Mouse (Mus musculus): Measurements from ENCODE around the gene Usp32. TPM values are rescaled to one million over a fixed set of nuclear protein-coding genes. Genes with fewer than 3 reads are reported as not detected.

Gene Usp32
- polyA plus RNA-seq, 1 experiment from 2014 or later, result 4.6 TPM

- Histone ChIP-seq H3K4me2 (ENCODE audit: low read depth, low read length) (no peak overlapping the region), H3K27ac (ENCODE audit: low read length) (no peak overlapping the region), H3K4me1 (ENCODE audit: control insufficient read depth, insufficient read depth, low read length) (peaks cover under 1% of the 10 kb centered on the region), H3K27me3 (ENCODE audit: control insufficient read depth, insufficient read depth, low read length) (no peaks in the 10 kb centered on the region), H3K36me3 (ENCODE audit: control insufficient read depth, insufficient read depth) (no peaks in the 10 kb centered on the region), H3K9me3 (replicated peaks; ENCODE audit: control insufficient read depth, low read length) (no peaks in the 10 kb centered on the region), H3K4me3 (ENCODE audit: low read length) (no peak overlapping the region), H3K9ac (ENCODE audit: low read length) (no peak overlapping the region)
- WGBS, result 78% methylated on average over 2 of the region's 2 CpGs
- no peak for ATAC-seq (replicated peaks; ENCODE audit: extremely low read depth, insufficient read depth, low FRiP score)
These were observed 8.4 kb downstream of the Usp32 start for GRCm38 (mm10) chr11:85131542-85131941.

DNA sequence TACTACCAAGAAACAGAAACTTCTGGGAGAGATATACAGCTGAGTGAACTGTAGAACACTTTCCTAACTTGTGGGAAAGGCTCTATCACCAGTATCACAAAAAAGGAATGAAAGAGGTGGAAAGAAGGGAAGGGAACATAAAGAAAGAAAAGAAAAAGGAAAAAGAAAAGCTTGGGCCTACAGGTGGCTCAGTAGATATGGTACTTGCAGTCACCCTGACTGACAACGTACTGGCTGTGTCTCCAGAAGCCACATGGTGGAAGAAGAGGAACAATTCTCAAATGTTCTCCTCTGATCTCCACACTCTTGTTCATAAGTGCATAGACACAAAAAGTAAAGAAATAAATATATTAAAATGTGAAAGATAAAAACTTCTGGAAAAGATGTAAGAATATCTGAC, 11.1 kb downstream of the Usp32 start:
- no peak overlapping the region for H3K9ac ChIP-seq (ENCODE audit: low read length)
- H3K9me3 ChIP-seq (replicated peaks; ENCODE audit: control insufficient read depth, low read length), result no peaks in the 10 kb centered on the region
- no peak overlapping the region for H3K4me2 ChIP-seq (ENCODE audit: low read depth, low read length)
- no peak for ATAC-seq (replicated peaks; ENCODE audit: extremely low read depth, insufficient read depth, low FRiP score)
- H3K4me1 ChIP-seq (ENCODE audit: control insufficient read depth, insufficient read depth, low read length), result peaks cover 4% of the 10 kb centered on the region
- no peak overlapping the region for H3K4me3 ChIP-seq (ENCODE audit: low read length)
- no peaks in the 10 kb centered on the region for H3K36me3 ChIP-seq (ENCODE audit: control insufficient read depth, insufficient read depth)
- 83% methylated on average over 1 of the region's 1 CpGs for WGBS
- no peaks in the 10 kb centered on the region for H3K27me3 ChIP-seq (ENCODE audit: control insufficient read depth, insufficient read depth, low read length)
- H3K27ac ChIP-seq (ENCODE audit: low read length), result no peak overlapping the region

GRCm38 (mm10) chr11:85126257-85127102, 13.5 kb downstream of the Usp32 start:
- no peak overlapping the region for H3K9ac ChIP-seq (ENCODE audit: low read length)
- peaks cover 4% of the 10 kb centered on the region for H3K4me1 ChIP-seq (ENCODE audit: control insufficient read depth, insufficient read depth, low read length)
- no peaks in the 10 kb centered on the region for H3K9me3 ChIP-seq (replicated peaks; ENCODE audit: control insufficient read depth, low read length)
- no peaks in the 10 kb centered on the region for H3K36me3 ChIP-seq (ENCODE audit: control insufficient read depth, insufficient read depth)
- H3K4me2 ChIP-seq (ENCODE audit: low read depth, low read length), result no peak overlapping the region
- no peak overlapping the region for H3K27ac ChIP-seq (ENCODE audit: low read length)
- no peak for ATAC-seq (replicated peaks; ENCODE audit: extremely low read depth, insufficient read depth, low FRiP score)
- H3K27me3 ChIP-seq (ENCODE audit: control insufficient read depth, insufficient read depth, low read length), result no peaks in the 10 kb centered on the region
- H3K4me3 ChIP-seq (ENCODE audit: low read length), result no peak overlapping the region
- WGBS, result 48% methylated on average over 2 of the region's 2 CpGs

- Histone ChIP-seq H3K4me2 (ENCODE audit: low read depth, low read length) (no peak overlapping the region), H3K27ac (ENCODE audit: low read length) (no peak overlapping the region), H3K27me3 (ENCODE audit: control insufficient read depth, insufficient read depth, low read length) (no peaks in the 10 kb centered on the region), H3K4me1 (ENCODE audit: control insufficient read depth, insufficient read depth, low read length) (peaks cover 4% of the 10 kb centered on the region), H3K4me3 (ENCODE audit: low read length) (no peak overlapping the region), H3K9ac (ENCODE audit: low read length) (no peak overlapping the region), H3K9me3 (replicated peaks; ENCODE audit: control insufficient read depth, low read length) (no peaks in the 10 kb centered on the region), H3K36me3 (ENCODE audit: control insufficient read depth, insufficient read depth) (no peaks in the 10 kb centered on the region)
- no peak for ATAC-seq (replicated peaks; ENCODE audit: extremely low read depth, insufficient read depth, low FRiP score)
- 82% methylated on average over 3 of the region's 3 CpGs for WGBS
These were observed 16.5 kb downstream of the Usp32 start for GRCm38 (mm10) chr11:85123267-85123992.

- Histone ChIP-seq H3K4me3 (ENCODE audit: low read length) (no peak overlapping the region), H3K9me3 (replicated peaks; ENCODE audit: control insufficient read depth, low read length) (no peaks in the 10 kb centered on the region), H3K9ac (ENCODE audit: low read length) (no peak overlapping the region), H3K36me3 (ENCODE audit: control insufficient read depth, insufficient read depth) (no peaks in the 10 kb centered on the region), H3K27ac (ENCODE audit: low read length) (no peak overlapping the region), H3K4me2 (ENCODE audit: low read depth, low read length) (no peak overlapping the region), H3K4me1 (ENCODE audit: control insufficient read depth, insufficient read depth, low read length) (peaks cover 4% of the 10 kb centered on the region), H3K27me3 (ENCODE audit: control insufficient read depth, insufficient read depth, low read length) (no peaks in the 10 kb centered on the region)
- WGBS, result 78% methylated on average over 1 of the region's 1 CpGs
- no peak for ATAC-seq (replicated peaks; ENCODE audit: extremely low read depth, insufficient read depth, low FRiP score)
These were observed 17.9 kb downstream of the Usp32 start for GRCm38 (mm10) chr11:85122073-85122472.

DNA sequence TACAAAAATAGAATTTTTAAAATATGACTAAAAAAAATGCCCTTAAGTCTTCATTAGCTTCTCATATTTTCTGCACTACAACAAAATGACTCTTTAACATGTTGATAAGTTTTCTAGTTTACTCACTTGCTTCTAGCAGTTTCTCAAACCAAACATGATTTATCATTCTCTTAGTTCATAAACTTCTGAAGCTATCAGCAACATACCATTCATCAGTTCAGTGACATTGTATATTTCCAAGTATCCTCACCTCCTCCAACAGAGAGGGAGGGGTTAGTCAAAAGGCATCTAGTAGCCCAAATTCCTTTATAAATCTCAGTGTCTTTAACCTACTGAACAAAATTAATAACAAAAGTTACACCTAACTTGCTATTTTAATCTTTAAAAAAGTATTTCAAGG, 22.8 kb downstream of the Usp32 start:
- Histone ChIP-seq H3K9ac (ENCODE audit: low read length) (no peak overlapping the region), H3K4me2 (ENCODE audit: low read depth, low read length) (no peak overlapping the region), H3K27ac (ENCODE audit: low read length) (no peak overlapping the region), H3K9me3 (replicated peaks; ENCODE audit: control insufficient read depth, low read length) (no peaks in the 10 kb centered on the region), H3K4me1 (ENCODE audit: control insufficient read depth, insufficient read depth, low read length) (no peaks in the 10 kb centered on the region), H3K36me3 (ENCODE audit: control insufficient read depth, insufficient read depth) (no peaks in the 10 kb centered on the region), H3K27me3 (ENCODE audit: control insufficient read depth, insufficient read depth, low read length) (no peaks in the 10 kb centered on the region), H3K4me3 (ENCODE audit: low read length) (no peak overlapping the region)
- ATAC-seq (replicated peaks; ENCODE audit: extremely low read depth, insufficient read depth, low FRiP score), result no peak

GRCm38 (mm10) chr11:85116084-85116844, 23.7 kb downstream of the Usp32 start:
- WGBS, result 72% methylated on average over 3 of the region's 3 CpGs
- H3K4me3 ChIP-seq (ENCODE audit: low read length), result no peak overlapping the region
- no peak overlapping the region for H3K27ac ChIP-seq (ENCODE audit: low read length)
- H3K9ac ChIP-seq (ENCODE audit: low read length), result no peak overlapping the region
- ATAC-seq (replicated peaks; ENCODE audit: extremely low read depth, insufficient read depth, low FRiP score), result no peak
- H3K4me2 ChIP-seq (ENCODE audit: low read depth, low read length), result no peak overlapping the region
- H3K9me3 ChIP-seq (replicated peaks; ENCODE audit: control insufficient read depth, low read length), result no peaks in the 10 kb centered on the region
- H3K36me3 ChIP-seq (ENCODE audit: control insufficient read depth, insufficient read depth), result no peaks in the 10 kb centered on the region
- H3K4me1 ChIP-seq (ENCODE audit: control insufficient read depth, insufficient read depth, low read length), result no peaks in the 10 kb centered on the region
- no peaks in the 10 kb centered on the region for H3K27me3 ChIP-seq (ENCODE audit: control insufficient read depth, insufficient read depth, low read length)

DNA sequence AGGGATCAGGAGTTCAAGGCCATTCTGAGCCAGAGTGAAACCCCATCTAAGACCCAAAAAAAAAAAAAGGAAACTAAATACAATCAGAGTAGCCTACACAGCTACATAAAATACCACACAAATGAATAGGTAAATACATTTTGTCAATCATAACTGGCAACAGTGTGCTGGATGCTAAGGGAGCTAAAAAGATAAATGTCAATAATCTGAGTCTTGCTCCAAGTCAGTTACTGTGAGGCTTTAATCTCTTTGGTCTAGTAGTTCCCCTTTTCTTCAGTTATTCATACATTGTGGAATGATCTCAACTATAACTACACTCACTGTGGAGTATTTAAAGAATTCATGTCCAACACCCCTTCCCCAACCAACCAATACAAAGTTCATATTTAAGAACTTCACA, 30.0 kb downstream of the Usp32 start:
- Histone ChIP-seq H3K36me3 (ENCODE audit: control insufficient read depth, insufficient read depth) (peaks cover 4% of the 10 kb centered on the region), H3K27ac (ENCODE audit: low read length) (no peak overlapping the region), H3K9me3 (replicated peaks; ENCODE audit: control insufficient read depth, low read length) (no peaks in the 10 kb centered on the region), H3K4me2 (ENCODE audit: low read depth, low read length) (no peak overlapping the region), H3K4me1 (ENCODE audit: control insufficient read depth, insufficient read depth, low read length) (peaks cover 3% of the 10 kb centered on the region; the same call in 1 of the 2 replicates), H3K4me3 (ENCODE audit: low read length) (no peak overlapping the region), H3K9ac (ENCODE audit: low read length) (no peak overlapping the region), H3K27me3 (ENCODE audit: control insufficient read depth, insufficient read depth, low read length) (no peaks in the 10 kb centered on the region)
- no peak for ATAC-seq (replicated peaks; ENCODE audit: extremely low read depth, insufficient read depth, low FRiP score)

DNA sequence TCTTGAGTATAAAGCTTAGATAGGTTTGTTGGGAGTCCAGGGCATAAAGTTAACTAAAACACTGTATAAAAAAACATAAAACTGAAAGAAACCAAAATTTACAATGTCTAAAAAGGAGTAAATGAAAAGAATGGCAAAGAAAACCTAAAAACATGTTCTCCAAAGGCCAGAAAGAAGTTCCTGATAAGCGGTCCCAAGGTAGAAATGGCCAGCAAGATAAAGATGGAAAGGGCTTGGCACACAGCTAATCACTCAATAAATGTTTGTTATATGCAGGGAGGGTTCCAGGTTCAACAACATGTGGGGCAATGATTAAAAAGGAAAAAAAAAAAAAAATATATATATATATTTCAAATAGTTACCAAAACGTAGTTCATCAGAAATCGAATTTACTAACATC, 32.7 kb downstream of the Usp32 start:
- no peak overlapping the region for H3K4me2 ChIP-seq (ENCODE audit: low read depth, low read length)
- no peak overlapping the region for H3K9ac ChIP-seq (ENCODE audit: low read length)
- no peak overlapping the region for H3K27ac ChIP-seq (ENCODE audit: low read length)
- ATAC-seq (replicated peaks; ENCODE audit: extremely low read depth, insufficient read depth, low FRiP score), result no peak
- H3K4me1 ChIP-seq (ENCODE audit: control insufficient read depth, insufficient read depth, low read length), result peaks cover 3% of the 10 kb centered on the region; the same call in 1 of the 2 replicates
- no peaks in the 10 kb centered on the region for H3K9me3 ChIP-seq (replicated peaks; ENCODE audit: control insufficient read depth, low read length)
- 92% methylated on average over 3 of the region's 3 CpGs for WGBS
- H3K4me3 ChIP-seq (ENCODE audit: low read length), result no peak overlapping the region
- peaks cover 7% of the 10 kb centered on the region for H3K36me3 ChIP-seq (ENCODE audit: control insufficient read depth, insufficient read depth)
- H3K27me3 ChIP-seq (ENCODE audit: control insufficient read depth, insufficient read depth, low read length), result no peaks in the 10 kb centered on the region
